Mouse (Mus musculus): ENCODE measurements around the gene Nek6.

The Nek6 gene

DNA sequence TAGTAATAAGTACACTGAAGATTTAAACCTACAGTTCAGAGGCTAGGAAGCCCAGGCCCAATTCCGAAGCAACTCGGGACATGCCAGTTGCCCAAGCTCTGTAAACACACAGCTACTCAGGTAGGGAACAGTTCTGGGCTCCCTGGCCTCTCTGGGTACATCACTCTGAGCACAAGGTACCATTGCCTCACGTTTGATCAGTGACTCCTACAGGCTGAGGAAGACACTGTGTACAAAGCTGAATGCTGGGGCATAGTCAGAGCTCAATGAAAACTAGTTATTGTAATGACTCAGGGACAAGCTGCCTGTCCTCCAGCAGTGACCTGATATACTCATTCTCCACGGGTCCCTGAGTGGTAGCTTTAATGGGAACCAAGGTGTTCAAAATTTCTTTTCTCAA, 109.6 kb downstream of the Nek6 start:
- DNase-seq (ENCODE audit: low spot score in 2 of 2), result no peak

DNA sequence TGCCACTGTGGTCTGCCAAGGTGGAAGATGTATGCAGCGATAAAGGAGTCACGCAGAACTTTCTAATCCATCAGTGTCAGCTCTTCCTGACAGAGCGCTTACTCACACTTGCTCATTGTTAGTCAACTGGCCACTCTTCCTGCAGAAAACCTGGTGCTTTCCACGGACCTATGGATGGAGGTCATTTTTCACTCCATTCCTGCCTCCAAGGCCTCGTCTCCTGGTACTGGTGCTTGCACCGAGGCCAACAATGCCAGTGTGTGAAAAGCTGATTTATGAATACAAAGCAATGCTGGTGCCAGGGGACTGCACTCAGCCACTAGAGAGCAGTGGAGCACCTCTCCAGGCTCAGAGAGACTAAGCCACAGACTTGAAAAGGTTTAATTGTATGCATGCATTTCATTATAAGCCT, 110.2 kb downstream of the Nek6 start:
- DNase-seq (ENCODE audit: low spot score in 2 of 2), result peak in 1 of 2 experiments; percentile 36

DNA sequence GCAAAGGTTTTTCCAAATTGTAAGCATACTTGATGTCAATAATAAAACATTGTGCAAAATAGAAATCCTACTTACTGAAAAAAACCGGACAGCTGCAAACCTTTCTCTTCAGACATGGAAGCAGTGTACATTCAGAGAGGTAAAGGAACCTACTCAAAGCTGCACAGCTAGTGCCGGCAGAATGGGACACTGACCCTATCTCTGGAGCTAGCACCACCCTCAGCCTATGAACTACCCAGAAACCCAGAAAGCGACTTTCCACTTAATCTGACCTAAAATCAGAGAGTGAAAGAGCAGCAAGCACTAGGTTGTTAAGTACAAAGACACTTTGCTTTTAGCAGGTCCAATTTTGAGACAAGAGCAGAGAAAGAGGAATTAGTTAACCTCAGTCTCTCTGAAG, 112.0 kb downstream of the Nek6 start:
- no peak for DNase-seq (ENCODE audit: low spot score in 2 of 2)

DNA sequence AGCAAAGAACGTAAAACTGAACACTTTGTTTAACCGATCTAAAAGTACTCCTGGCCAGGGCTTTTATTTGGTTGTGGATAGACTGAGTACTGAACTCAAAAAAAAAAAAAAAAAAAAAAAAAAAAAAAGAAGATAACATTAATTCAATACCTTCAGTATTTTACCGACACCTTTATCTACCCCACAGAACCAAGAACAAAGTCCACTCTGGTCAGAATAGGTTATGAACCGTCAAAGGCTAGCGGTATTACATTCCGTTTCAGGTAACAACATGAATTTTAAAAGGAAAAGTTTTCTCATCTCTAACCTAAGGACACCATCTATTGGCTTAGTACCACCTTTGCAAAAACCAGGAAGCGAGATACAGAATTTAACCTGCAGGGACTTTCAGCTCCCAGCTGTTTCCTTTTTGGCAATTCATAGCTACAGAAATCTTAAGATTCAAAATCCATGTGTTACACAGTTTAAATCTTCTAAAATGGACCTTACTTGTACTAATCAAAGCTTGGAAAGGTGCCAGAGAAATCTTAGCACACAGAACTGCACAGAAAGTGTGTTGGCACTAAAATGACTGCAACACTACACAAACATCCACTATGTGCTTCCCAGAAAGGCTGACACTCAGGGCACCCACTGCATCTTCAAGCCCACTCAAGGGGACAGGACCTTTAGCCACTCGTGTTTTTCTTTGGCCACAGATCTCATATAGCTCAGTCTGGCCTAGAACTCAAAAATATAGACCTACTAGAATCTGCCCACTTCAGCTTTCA, 112.6 kb downstream of the Nek6 start:
- DNase-seq (ENCODE audit: low spot score in 2 of 2), result no peak

DNA sequence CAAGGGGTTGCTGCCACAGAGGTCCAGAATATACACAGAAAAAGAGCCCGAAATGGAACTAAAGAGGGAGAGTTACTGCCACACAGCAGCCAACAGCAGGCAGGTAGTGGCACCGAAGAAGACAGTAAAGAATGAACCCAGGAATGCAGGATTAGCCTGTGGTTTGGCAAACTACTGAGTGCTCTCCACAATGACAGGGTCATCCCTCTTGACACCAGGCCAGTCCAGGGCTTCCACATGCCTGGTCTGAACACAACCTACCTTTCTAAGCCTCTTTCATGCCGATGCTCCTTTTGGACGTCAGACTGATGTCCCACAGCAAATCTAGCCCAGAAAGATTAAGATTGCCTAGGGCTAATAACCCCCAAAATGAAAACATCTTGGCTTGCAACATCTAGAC, 117.4 kb downstream of the Nek6 start:
- no peak for DNase-seq (ENCODE audit: low spot score in 2 of 2)

DNA sequence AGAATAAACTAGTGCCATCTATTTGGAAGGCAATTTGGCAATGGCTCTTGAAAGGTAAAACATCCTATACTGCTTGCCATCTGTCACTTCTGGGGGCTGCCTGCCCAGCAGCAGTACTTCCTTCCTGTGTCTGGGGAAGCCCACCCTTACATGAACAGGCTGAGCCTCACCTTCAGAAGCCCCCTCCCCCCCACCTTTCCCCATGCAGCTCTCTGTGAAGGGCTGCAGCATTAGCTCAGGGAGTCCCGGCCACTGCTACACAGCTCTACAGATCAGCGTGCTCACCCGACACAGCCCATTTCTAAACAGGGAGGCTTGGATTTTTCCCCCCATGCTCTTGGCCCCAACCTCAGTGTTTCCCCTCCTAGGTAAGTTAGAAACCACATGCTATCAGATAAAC, 118.0 kb downstream of the Nek6 start:
- DNase-seq (ENCODE audit: low spot score in 2 of 2), result no peak

DNA sequence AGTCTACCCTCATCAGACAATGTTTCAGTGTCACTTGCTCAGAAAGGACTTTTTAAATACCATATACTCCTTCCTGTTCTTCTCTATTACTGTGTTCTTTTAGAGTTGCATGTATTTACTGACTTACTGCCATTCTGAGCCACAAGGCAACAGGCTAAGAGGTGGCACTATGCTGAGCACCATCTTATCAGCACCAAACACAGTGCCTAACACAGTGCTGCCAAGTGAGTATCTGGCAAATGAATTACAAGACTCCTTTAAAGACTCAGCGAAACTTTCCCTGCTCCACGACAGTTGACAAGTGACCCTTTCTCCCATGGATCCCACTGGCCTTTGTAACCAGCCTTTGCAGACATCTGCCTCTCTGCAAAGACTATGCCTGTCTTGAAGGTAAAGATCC, 119.1 kb downstream of the Nek6 start:
- DNase-seq (ENCODE audit: low spot score in 2 of 2), result no peak

DNA sequence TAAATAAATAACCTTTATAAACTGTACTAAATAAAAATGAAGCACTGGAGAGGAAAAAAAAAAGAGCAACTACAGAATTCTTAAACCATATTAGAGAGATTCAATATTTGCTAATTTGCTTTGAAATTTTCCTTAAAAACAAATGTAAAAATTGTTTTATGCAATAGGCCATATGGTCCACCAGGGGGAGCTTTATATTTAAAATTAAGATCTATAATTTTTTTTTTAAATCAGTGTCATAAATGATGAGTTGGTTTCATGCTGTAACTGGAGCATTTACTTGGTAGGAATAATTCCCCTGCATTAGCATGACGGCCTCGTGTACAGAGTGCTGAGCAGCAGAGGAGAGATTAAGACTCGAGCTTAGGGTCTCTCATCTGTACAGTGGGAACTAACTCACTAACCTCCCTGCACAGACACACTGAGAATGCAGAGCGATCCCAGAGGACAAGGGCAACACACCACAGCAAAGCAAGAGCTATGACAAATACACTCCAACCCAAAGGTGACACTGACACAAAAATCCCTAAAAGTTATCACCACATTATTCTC, 126.3 kb downstream of the Nek6 start:
- DNase-seq (ENCODE audit: low spot score in 2 of 2), result no peak

DNA sequence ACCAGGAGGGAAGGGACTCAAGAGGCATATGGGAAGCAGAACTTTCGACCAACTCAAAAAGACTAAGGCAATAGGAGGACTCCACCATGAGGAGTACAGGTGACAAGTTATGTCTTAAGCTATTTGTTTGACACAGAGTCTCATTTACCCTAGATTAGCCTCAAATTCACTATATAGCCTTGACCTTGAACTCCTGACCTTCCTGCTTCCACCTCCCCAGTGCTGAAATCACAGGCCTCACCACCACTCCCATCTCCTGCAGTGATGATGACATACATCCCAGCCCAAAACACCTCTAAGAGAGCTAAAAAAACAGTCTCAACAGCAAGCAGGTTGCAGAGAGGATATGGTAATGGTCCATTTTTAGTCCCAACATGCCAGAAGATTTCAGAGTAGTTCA, 130.3 kb downstream of the Nek6 start:
- DNase-seq (ENCODE audit: low spot score in 2 of 2), result no peak

DNA sequence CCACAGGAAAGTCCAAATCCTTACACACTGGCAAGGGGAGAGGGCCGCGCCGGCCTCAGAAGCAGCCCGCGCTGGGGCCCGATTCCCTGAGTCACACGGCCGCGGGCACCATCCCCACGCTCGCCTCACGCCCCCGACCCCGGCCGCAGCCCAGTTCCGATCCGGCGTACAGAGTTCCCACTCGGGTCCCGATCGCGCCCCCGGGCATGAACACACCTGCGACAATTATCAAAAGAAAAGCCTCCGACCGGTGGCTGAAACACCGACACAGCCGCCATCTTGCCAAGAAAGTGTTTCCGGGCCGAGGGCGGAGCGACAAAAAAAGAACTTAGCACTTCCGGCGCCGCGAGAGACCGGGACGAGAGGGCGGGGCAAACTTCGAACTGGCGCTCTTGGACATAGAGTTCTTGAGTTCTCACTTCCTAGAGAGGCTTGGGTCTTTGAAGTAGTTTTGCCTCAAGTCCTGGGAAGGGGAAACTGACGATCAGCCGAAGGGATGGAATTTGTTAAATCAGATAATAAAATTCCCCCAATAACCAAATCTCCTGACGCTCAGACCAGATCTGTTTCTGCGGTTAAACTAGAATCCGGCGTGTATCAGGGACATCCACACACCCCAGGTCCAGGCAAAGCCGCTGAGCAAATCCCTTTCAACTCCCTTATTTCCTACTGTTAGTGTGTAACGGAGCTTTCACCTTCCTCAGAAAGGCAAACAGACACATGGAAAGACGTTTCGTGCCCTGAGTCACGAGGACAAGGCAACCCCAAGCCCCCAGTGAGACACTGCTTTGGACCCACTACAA, 132.4 kb downstream of the Nek6 start, which contains the start of gene Psmb7:
Gene Psmb7, minus strand, starts transcription at position 463 of the 803 bp plus-strand sequence.
- DNase-seq (ENCODE audit: low spot score in 2 of 2), result peak; percentile 80 to 85
